Mouse (Mus musculus) cortical plate, adult 2 months (tissue): ENCODE measurements around the gene Ucp3.

ENCODE experiments used
- CTCF ChIP-seq: fragments of 200-500 bp; IDR thresholded peaks from 2 replicates; pipeline ENCODE4 v1.5.1; 2011; ENCODE audit warnings: mild to moderate bottlenecking, control low read depth, low read length; ENCODE audit not compliant: insufficient read depth; ENCODE audit errors: extremely low read depth
- POLR2A ChIP-seq: fragments of 200-500 bp; IDR thresholded peaks from 2 replicates; pipeline ENCODE4 v1.6.1; 2011; ENCODE audit warnings: mild to moderate bottlenecking, low read length, control low read depth; ENCODE audit not compliant: insufficient read depth; ENCODE audit errors: extremely low read depth

DNA sequence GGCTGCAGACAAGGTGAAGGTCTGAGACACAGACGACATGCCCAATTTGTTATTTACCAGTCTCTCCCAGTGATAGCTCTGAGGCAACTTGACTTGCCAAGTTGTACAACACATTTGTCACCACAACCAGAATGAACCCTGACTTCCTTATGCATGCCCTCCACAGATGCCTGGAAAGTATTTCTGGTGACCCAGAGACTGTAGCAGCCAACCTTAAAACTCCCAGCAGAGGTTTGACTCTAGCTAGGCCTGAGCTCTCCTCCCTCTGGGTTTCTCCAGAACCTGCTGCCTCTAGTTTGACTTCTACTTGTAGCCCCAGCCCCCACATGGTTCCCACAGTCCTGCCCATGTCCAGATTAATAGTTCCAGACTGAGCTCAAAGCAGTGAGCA is 1.4 kb upstream of the Ucp3 start:
- TF ChIP-seq POLR2A (no peak), CTCF (no peak)
